Mouse (Mus musculus): ENCODE data around the gene Polk.

The Polk gene

GRCm38 (mm10) chr13:96465315-96465714 lies 77.1 kb downstream of the Polk start:
- DNase-seq (ENCODE audit: low read depth, low spot score) = no peak

DNA sequence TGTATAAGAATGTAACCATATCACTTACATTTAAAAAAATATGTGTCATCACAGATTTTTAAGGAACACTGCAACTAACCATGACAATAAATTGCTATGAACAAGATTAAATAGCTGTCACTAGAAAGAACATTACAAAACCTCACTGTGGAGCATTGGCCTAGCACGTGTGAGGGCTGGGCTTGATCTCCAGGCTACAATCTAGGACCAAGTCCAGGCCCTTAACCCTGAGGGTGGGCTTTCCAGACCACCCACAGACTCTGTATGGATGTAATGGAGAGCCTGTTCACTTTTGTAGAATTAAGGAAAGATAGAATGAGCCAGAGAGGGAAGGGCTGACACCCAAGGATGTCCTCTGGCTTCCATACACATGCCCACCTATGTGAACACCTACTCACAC lies 79.7 kb downstream of the Polk start:
- DNase-seq (ENCODE audit: low read depth, low spot score) = no peak

DNA sequence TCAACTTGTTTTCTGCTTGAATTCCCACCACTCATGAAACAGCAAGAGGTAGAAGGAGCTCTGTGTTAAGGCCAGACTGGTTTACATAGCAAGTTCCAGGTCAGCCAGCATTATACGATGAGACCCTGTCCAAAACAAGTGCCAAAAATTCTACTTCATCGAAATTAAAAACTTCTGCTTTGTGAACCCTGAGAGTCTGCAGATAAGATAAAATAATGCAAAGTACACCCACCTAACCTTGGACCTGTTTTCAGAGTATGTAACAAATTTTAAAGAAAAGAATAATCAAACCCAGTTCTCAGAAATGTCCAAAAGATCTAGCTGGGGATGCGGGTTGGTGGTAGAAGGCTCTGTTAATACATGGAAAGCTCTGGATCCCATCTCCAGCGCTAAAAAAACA lies 83.8 kb downstream of the Polk start:
- no peak for DNase-seq (ENCODE audit: low read depth, low spot score)

- no peak for DNase-seq (ENCODE audit: low read depth, low spot score)
Measured at GRCm38 (mm10) chr13:96458018-96458417, 84.4 kb downstream of the Polk start.

- no peak for DNase-seq (ENCODE audit: low read depth, low spot score)
Measured at GRCm38 (mm10) chr13:96457566-96457965, 84.8 kb downstream of the Polk start.

- DNase-seq (ENCODE audit: low read depth, low spot score) = no peak
Measured at GRCm38 (mm10) chr13:96454288-96454687, 88.1 kb downstream of the Polk start.

DNA sequence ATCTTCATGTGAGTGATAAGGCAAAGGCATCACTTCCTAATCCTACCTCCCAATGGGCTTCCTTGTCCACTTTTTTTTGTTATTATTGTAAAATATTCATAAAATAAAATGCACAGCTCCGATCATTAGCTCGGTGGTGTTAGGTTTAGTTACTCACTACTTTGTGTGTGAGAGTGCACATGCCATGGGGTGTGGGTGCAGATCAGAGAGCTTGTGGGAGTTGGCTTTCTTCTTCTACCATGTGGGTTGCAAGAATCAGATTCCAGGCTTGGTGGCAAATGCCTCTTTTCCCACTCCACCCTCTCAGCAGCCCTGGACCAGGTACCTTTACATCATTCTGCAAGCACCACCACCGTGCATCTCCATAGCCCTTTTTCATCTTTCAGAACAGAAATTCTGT lies 89.8 kb downstream of the Polk start:
- DNase-seq (ENCODE audit: low read depth, low spot score) = no peak

DNA sequence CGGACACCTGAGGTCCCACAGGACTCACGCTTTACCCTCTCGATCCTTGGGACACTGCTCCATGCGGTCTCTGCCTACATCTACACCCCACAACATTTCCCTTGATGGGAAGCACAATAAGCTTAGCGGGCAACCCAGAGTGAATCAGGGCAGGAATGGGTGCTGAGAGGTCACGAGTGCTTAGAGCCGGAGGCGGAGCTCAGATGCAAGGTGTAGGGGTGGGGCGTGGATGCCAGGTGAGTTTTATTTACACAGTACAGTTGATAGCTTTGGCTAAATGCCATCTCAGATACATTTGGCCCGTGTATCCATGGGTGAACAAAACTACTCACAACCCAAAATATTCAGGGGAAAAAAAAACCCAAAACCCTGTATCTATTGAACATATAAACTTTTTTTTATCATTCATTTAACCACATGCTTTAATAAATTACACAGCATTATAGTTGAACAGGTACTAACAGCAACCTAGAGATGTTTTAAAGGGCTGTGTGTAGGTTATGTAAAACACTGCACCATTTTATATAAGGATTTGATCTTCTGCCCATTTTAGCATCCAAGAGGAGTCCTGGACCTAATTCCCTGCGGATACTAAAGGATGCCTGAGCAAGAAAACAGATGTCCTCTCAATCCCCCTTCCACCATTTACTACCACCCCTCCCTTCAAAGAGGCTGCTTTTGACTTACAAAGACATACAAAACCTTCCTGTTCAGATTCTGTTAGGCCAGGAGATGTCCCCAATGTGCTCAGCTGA lies 90.8 kb downstream of the Polk start:
- no peak for DNase-seq (ENCODE audit: low read depth, low spot score)

- DNase-seq (ENCODE audit: low read depth, low spot score) = no peak
Measured at GRCm38 (mm10) chr13:96450869-96451268, 91.5 kb downstream of the Polk start.

DNA sequence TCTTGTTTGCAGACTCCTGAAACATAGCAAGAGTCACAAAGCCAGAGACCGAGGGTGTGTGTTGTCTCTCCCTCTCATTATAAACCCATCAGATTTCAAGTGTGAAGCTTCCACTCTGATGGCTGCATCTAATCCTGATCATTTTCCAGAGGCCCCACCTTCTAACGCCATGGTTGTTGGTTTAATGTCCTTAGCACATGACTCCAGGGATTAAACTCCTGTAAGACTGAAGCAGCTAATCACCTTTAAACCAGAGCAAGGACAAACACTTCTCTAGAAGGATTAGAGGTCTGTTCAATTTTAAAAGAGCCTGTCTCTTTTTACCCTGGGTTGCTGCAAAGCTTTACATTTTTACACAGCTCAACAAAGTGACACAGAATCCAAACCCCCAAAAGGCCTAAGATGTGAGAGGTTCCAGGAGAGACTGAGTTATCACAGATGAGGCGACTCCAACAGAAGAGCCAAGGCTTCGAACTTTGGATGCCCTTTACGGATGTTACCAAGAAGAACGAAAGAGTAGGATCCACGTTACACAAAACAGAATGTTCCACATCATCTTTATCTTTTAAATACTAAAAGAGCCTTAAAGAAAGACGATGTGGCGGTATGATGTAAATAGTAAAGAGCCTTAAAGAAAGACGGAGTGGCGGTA lies 92.0 kb downstream of the Polk start:
- DNase-seq (ENCODE audit: low read depth, low spot score) = no peak

DNA sequence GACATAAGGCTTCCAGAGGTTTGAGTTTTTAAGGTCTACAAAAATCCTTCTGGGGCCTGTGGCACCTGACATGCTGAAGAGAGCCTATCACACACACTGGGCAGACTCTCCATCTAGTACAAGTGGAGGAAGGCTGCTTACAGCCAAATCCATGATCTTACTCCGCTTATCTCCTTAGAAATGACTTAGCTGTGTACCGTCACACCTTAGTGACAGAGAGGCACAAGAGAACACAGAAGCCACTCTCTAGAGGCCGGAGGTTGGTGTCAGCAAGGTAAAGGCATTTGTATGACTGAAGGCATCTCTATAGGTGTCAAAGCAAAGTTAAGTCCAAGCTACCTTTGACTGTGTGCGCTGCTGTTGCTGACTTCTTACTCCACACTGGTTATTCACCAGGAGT lies 101.9 kb downstream of the Polk start:
- DNase-seq (ENCODE audit: low read depth, low spot score) = no peak

DNA sequence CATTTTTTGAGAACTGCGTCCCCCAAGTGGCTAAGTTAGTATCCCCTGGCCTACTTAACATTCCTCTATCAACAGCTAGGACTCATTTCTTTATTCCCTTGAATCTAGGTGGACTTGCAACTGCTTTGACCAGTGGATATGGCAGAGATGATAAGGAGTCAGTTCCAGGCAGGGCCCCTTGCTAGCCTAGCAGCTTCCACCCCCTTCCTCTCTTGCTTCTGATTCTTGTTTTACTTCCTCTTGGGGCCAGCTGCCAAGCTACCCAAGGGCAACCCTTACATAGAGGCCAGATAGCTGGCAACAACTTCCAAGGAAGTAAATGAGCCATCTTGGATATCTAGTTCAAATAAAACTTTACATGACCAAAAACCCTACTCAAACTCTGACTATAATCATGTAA lies 105.5 kb downstream of the Polk start:
- DNase-seq (ENCODE audit: low read depth, low spot score) = no peak

DNA sequence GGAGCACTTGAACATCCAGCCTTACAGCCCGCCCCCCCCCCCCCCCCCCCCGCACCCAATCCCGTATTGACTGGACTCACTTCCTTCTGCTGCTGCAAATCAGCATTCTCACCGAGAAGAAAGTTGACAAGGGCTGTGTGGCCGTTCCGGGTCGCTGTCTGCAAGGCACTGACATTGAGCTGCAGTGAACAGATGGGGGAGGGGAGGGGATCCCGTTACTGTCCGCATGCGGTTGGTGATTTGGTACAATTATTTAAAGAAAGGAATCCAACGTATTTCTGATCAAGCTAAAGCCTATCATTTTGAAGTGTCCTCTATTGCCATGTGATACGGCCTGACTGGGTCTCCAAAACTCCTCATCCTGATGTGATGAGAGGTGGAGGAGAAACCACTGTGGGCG lies 106.6 kb downstream of the Polk start:
- no peak for DNase-seq (ENCODE audit: low read depth, low spot score)

DNA sequence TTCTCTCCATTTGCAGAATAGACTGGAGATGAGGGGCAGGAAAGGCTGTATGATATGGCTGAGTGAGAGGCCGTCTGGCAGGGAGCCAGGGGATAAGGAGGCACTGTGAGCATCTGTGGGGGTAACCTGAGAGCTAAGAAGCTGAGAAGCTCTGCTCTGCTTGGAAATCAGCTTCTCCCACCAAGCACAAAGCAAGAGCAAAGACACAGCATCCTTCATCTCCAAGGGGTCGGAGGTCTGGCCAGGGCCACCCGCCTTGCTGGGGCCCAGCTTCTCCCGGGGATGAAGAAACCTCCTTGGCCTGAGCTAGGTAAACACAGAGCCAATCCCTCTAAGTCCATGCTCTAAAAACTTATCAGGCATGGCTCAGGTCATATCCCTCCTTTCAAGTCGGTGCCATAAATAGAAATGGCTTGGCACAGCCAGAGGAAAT lies 107.5 kb downstream of the Polk start:
- no peak for DNase-seq (ENCODE audit: low read depth, low spot score)

GRCm38 (mm10) chr13:96433648-96434190 lies 108.7 kb downstream of the Polk start:
- no peak for DNase-seq (ENCODE audit: low read depth, low spot score)

GRCm38 (mm10) chr13:96433041-96433440 lies 109.3 kb downstream of the Polk start:
- no peak for DNase-seq (ENCODE audit: low read depth, low spot score)

DNA sequence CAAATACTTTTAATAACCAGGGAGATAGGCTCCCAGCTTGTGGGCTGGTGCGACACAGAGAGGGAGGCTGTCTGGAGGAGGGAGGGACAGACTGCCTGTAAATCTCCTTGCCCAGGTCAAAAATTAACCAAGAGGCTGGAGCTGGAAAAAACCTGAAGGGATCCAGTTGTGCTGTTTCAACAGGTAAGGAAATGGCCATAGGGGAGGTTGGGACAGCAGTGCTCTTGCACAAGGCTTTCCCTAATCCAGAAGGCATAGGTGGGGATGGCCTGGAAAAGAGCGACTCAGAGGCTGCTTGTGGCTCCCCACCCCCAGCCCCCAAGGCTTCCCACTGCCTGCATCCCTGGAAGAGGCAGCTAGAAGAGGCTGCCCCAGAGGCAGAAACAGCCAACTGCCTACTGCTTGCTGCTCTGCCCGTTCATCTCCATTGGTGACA lies 110.0 kb downstream of the Polk start:
- DNase-seq (ENCODE audit: low read depth, low spot score) = no peak

DNA sequence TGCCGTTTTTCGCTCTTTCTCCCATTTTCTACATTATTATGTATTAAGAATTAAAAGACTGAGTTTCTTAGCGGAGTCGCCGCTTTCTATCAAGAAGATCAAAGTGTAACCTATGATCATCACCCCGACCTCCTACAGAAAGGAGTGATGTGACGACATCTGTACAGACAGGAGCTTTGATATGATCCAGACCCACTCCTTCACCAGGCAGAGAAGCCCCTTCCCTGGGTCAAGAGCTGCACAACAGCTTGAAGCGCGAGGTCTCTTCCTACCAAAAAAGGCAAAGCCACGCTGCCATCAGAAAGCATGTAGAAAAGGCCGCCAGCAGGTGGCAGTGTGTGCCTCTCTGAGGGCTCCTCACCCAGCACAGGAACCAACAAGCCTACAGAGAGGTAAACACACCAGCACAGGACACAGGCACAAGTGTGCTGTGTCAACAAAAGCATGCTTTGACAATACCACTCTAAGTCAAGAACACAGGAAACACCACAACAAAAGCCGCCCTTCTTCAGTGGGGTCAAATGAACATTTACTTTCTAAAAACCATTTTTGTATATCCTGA lies 110.7 kb downstream of the Polk start:
- DNase-seq (ENCODE audit: low read depth, low spot score) = peak; percentile 79

All from CD4-positive helper T cell, adult 2 months (primary cell).